9 mouse cellular contexts compared by ENCODE assay signal in the genomic region with DNA sequence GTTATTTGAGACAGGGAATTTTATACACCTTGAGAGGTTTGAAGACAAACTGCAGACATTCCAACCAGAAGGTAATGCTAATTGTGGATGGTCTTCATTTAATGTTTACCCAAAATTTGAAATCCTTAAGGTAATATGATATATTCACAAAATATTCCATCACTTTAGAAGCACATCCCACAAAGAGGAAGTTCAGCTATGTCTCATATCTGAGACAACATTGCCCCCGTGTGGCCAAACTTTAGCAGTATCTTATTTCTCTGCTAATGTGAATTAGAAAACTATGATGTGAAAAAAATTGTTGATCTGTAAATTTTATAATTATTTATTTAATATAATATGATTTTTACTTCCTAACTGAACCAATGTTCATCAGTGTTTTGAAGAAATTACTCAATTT.
DNase-seq lines count a peak whose midpoint lies in the region; ATAC-seq lines count a peak whose summit lies in the region.
"Had no signal": no experiment of that assay in that cellular context is flagged by ENCODE, and none has a peak within 500 bp of the region (broad histone marks: within the 10 kb centered on the region; RNA-seq: fewer than 3 reads in every experiment).

No protein-coding gene starts in this region.

- 0% methylated on average over 1 of the region's 1 CpGs for WGBS in forebrain, embryonic 15.5 days

- DNase-seq in kidney, postnatal 14 days = peak; percentile 17
- DNase-seq in kidney, adult 18-20 months = no peak
- peak; percentile 26 for DNase-seq in MN1 (ENCODE audit: low spot score)
- DNase-seq in brain, embryonic 18.5 days (ENCODE audit: low read depth, low spot score) = peak; percentile 51
- peak; percentile 49 to 64 for DNase-seq in left cerebral cortex, adult 18-20 months (ENCODE audit: low spot score in 2 of 2)
- peak; percentile 74 for DNase-seq in right cerebral cortex, postnatal 14 days
- no peak for DNase-seq in spleen, adult 12 weeks (ENCODE audit: low spot score)

- H3K9ac ChIP-seq in forebrain, embryonic 15.5 days (replicated peaks) = no peak overlapping the region

- no peaks in the 10 kb centered on the region for H3K9me3 ChIP-seq in forebrain, embryonic 15.5 days
- H3K9me3 ChIP-seq: megakaryocyte, embryonic 14.5 days had no signal

- no peaks in the 10 kb centered on the region for H3K36me3 ChIP-seq in forebrain, embryonic 15.5 days

- H3K4me1 ChIP-seq in forebrain, embryonic 15.5 days = no peaks in the 10 kb centered on the region
- H3K4me1 ChIP-seq: megakaryocyte, embryonic 14.5 days had no signal

- no peak overlapping the region for H3K27ac ChIP-seq in forebrain, embryonic 15.5 days (replicated peaks)

- H3K4me2 ChIP-seq in forebrain, embryonic 15.5 days (replicated peaks) = no peak overlapping the region

- peak; percentile 69 for ATAC-seq in forebrain, embryonic 15.5 days (replicated peaks)

- no peaks in the 10 kb centered on the region for H3K27me3 ChIP-seq in forebrain, embryonic 15.5 days
- H3K27me3 ChIP-seq: megakaryocyte, embryonic 14.5 days had no signal

- no peak overlapping the region for H3K4me3 ChIP-seq in forebrain, embryonic 15.5 days
- H3K4me3 ChIP-seq: megakaryocyte, embryonic 14.5 days had no signal

Comparison
In these comparisons a context has a peak if more than half of its experiments do, and no peak if none do; other contexts are left out.
1. DNase-seq: peak in kidney, postnatal 14 days (single experiment), MN1 (single experiment), brain, embryonic 18.5 days (single experiment), left cerebral cortex, adult 18-20 months (2 of 2) and right cerebral cortex, postnatal 14 days (single experiment); none in kidney, adult 18-20 months (single experiment) and spleen, adult 12 weeks (single experiment).